Mouse (Mus musculus) adrenal gland, postnatal 4 days (tissue): ENCODE data around the gene Ndufc1. TPM values are rescaled to one million over a fixed set of nuclear protein-coding genes. Genes with fewer than 3 reads are reported as not detected.
A peak's percentile ranks its signal among the peaks of the same experiment; 100 is the strongest.
"Not testable (repeated sequence)": the region's sequence is repeated elsewhere in the genome, so short reads cannot be mapped to it uniquely, and the experiment has no call there.

ENCODE experiments used
- DNase-seq, 2 experiments: peaks; one replicate each; pipeline ENCODE4 v3.0.0; 2021 to 2022; ENCODE audit warnings: low spot score in 2 of 2, mixed read lengths in 2 of 2
- total RNA-seq, 2 experiments: library from RNA; stranded (reverse); gene quantifications; 2 replicates each; pipeline ENCODE4 v1.2.3; 2021

The Ndufc1 gene
- total RNA-seq, 2 experiments from 2014 or later = 492 to 529 TPM

GRCm38 (mm10) chr3:51397700-51398299 lies 11.0 kb downstream of the Ndufc1 start:
- DNase-seq = no peak

GRCm38 (mm10) chr3:51396219-51397068 lies 12.3 kb downstream of the Ndufc1 start, which contains the start of gene Mgarp:
Mgarp (minus strand) TSS chr3:51396738.
- peak; percentile 58 to 63 for DNase-seq

GRCm38 (mm10) chr3:51395461-51396145 lies 13.2 kb downstream of the Ndufc1 start:
- DNase-seq = no peak

GRCm38 (mm10) chr3:51394881-51395280 lies 13.9 kb downstream of the Ndufc1 start:
- no peak for DNase-seq

- no peak for DNase-seq
Observed at GRCm38 (mm10) chr3:51393651-51394050, 15.1 kb downstream of the Ndufc1 start.

- DNase-seq = not testable (repeated sequence)
Observed at GRCm38 (mm10) chr3:51393018-51393417, 15.8 kb downstream of the Ndufc1 start.

GRCm38 (mm10) chr3:51391591-51391990 lies 17.2 kb downstream of the Ndufc1 start:
- DNase-seq = no peak

- DNase-seq = no peak
Observed at GRCm38 (mm10) chr3:51391095-51391494, 17.7 kb downstream of the Ndufc1 start.

- DNase-seq = no peak
Observed at GRCm38 (mm10) chr3:51388904-51389303, 19.9 kb downstream of the Ndufc1 start.

GRCm38 (mm10) chr3:51387868-51388381 lies 20.9 kb downstream of the Ndufc1 start:
- DNase-seq = no peak

GRCm38 (mm10) chr3:51387134-51387451 lies 21.7 kb downstream of the Ndufc1 start:
- no peak for DNase-seq

GRCm38 (mm10) chr3:51386441-51387133 lies 22.2 kb downstream of the Ndufc1 start:
- DNase-seq = no peak

GRCm38 (mm10) chr3:51383409-51383808 lies 25.4 kb downstream of the Ndufc1 start:
- DNase-seq = no peak

- DNase-seq = no peak
Observed at GRCm38 (mm10) chr3:51380660-51381014, 28.2 kb downstream of the Ndufc1 start.

GRCm38 (mm10) chr3:51379786-51380659 lies 28.8 kb downstream of the Ndufc1 start:
- no peak for DNase-seq

GRCm38 (mm10) chr3:51378665-51378946 lies 30.2 kb downstream of the Ndufc1 start:
- DNase-seq = no peak

GRCm38 (mm10) chr3:51377878-51378664 lies 30.7 kb downstream of the Ndufc1 start:
- DNase-seq = no peak

GRCm38 (mm10) chr3:51375307-51376265 lies 33.2 kb downstream of the Ndufc1 start:
- no peak for DNase-seq

GRCm38 (mm10) chr3:51373544-51373943 lies 35.2 kb downstream of the Ndufc1 start:
- DNase-seq = no peak
